Mouse (Mus musculus): ENCODE measurements at regions not wholly inside any gene's neighbourhood (a gene's known extent, or its start where the extent isn't known, plus 50 kb on each side); places are given as distances from the start of the nearest gene placed in this dataset.

DNA sequence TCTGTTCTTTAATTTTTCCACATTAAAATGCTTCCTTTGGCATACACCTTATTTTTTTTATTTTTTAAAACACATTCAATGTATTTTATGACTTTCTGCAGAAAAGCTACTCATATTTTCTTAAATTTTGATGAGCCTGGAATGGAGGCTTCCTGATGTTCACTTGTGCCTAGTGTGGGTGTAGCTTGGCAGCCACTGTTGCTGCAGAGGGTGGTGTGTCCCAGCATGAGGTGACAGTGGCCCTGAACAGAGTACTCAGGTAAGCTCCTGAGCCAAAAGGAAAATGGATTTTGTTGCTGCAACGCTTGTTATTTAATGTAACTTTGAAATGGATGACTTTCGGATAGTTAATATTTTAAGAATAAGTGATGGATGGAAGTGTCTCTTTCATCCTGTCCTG lies 170.6 kb downstream of the Eipr1 start:
- Histone ChIP-seq H3K9me3 (replicated peaks; ENCODE audit: control insufficient read depth, insufficient read depth, low read length, poor library complexity, severe bottlenecking) (no peaks in the 10 kb centered on the region), H3K4me1 (ENCODE audit: control insufficient read depth, insufficient read depth, low read length) (no peaks in the 10 kb centered on the region), H3K4me3 (ENCODE audit: low read depth, low read length) (no peak overlapping the region), H3K27ac (ENCODE audit: insufficient read depth, low read length) (no peak overlapping the region), H3K9ac (ENCODE audit: low read depth, poor library complexity, severe bottlenecking) (no peak overlapping the region), H3K36me3 (ENCODE audit: control insufficient read depth, insufficient read depth, low read length, poor library complexity, severe bottlenecking) (no peaks in the 10 kb centered on the region), H3K27me3 (ENCODE audit: control insufficient read depth, insufficient read depth, low read length, poor library complexity, severe bottlenecking) (no peaks in the 10 kb centered on the region)
- no peak for TF ChIP-seq CTCF (IDR thresholded peaks at IDR 0.05; ENCODE audit: low read depth, low read length)
- no peak for TF ChIP-seq EP300 (IDR thresholded peaks at IDR 0.05; ENCODE audit: insufficient read depth, low read depth, low read length)
- TF ChIP-seq POLR2A (IDR thresholded peaks at IDR 0.05; ENCODE audit: insufficient read depth, low read length) = no peak

DNA sequence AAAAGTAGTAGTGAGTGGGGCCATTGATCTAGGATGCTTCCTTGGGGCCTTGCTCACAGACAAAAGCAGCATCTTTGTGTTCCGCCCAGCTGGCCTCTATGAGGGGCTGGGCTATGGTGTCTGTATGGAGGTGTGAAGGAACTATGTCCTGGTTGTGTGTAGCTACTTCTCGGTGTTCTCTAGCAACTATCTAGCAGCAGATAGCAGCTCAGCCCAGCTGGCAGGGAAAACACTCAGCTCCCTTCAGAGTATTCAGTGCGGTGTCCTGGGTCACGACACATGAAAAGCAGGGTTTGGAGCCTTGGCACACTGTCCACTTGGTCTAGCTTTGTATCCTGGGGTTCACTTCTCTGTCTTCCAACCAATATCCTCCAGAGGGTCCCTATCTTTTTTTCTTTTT lies 173.6 kb downstream of the Eipr1 start:
- no peak overlapping the region for H3K4me3 ChIP-seq (ENCODE audit: low read depth, low read length)
- H3K4me1 ChIP-seq (ENCODE audit: control insufficient read depth, insufficient read depth, low read length) = no peaks in the 10 kb centered on the region
- H3K36me3 ChIP-seq (ENCODE audit: control insufficient read depth, insufficient read depth, low read length, poor library complexity, severe bottlenecking) = no peaks in the 10 kb centered on the region
- H3K9me3 ChIP-seq (replicated peaks; ENCODE audit: control insufficient read depth, insufficient read depth, low read length, poor library complexity, severe bottlenecking) = no peaks in the 10 kb centered on the region
- no peak overlapping the region for H3K9ac ChIP-seq (ENCODE audit: low read depth, poor library complexity, severe bottlenecking)
- H3K27me3 ChIP-seq (ENCODE audit: control insufficient read depth, insufficient read depth, low read length, poor library complexity, severe bottlenecking) = no peaks in the 10 kb centered on the region
- TF ChIP-seq EP300 (IDR thresholded peaks at IDR 0.05; ENCODE audit: insufficient read depth, low read depth, low read length) = no peak
- no peak for TF ChIP-seq POLR2A (IDR thresholded peaks at IDR 0.05; ENCODE audit: insufficient read depth, low read length)
- no peak for TF ChIP-seq CTCF (IDR thresholded peaks at IDR 0.05; ENCODE audit: low read depth, low read length)
- no peak overlapping the region for H3K27ac ChIP-seq (ENCODE audit: insufficient read depth, low read length)

- Histone ChIP-seq H3K4me1 (ENCODE audit: control insufficient read depth, insufficient read depth, low read length) (no peaks in the 10 kb centered on the region), H3K9ac (ENCODE audit: low read depth, poor library complexity, severe bottlenecking) (no peak overlapping the region), H3K27ac (ENCODE audit: insufficient read depth, low read length) (no peak overlapping the region), H3K4me3 (ENCODE audit: low read depth, low read length) (no peak overlapping the region), H3K9me3 (replicated peaks; ENCODE audit: control insufficient read depth, insufficient read depth, low read length, poor library complexity, severe bottlenecking) (no peaks in the 10 kb centered on the region), H3K36me3 (ENCODE audit: control insufficient read depth, insufficient read depth, low read length, poor library complexity, severe bottlenecking) (no peaks in the 10 kb centered on the region), H3K27me3 (ENCODE audit: control insufficient read depth, insufficient read depth, low read length, poor library complexity, severe bottlenecking) (no peaks in the 10 kb centered on the region)
- TF ChIP-seq POLR2A (IDR thresholded peaks at IDR 0.05; ENCODE audit: insufficient read depth, low read length) = no peak
- TF ChIP-seq EP300 (IDR thresholded peaks at IDR 0.05; ENCODE audit: insufficient read depth, low read depth, low read length) = no peak
- TF ChIP-seq CTCF (IDR thresholded peaks at IDR 0.05; ENCODE audit: low read depth, low read length) = no peak
These were observed 188.3 kb downstream of the Eipr1 start for GRCm38 (mm10) chr12:28939936-28940335.

DNA sequence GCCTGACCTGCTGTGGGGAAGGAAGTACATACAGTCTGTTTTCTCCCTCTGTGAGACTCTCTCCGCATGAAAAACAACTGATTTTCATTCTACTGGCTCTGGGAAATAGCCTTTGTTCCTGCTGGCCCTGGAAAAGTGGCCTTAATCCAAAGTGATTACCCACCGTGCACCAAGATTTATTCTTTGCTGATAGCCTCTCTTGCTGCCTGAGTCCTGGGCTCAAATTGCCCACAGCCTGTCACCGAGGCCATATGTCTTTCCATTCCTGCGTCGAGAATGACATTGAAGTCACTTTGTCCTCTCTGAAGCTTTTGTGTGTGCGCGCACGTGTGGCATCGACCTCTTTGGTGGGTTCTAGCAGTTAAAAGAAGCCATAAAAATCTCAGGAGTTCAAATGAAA lies 197.3 kb downstream of the Eipr1 start:
- Histone ChIP-seq H3K9ac (ENCODE audit: low read depth, poor library complexity, severe bottlenecking) (no peak overlapping the region), H3K4me3 (ENCODE audit: low read depth, low read length) (no peak overlapping the region), H3K27me3 (ENCODE audit: control insufficient read depth, insufficient read depth, low read length, poor library complexity, severe bottlenecking) (no peaks in the 10 kb centered on the region), H3K4me1 (ENCODE audit: control insufficient read depth, insufficient read depth, low read length) (no peaks in the 10 kb centered on the region), H3K9me3 (replicated peaks; ENCODE audit: control insufficient read depth, insufficient read depth, low read length, poor library complexity, severe bottlenecking) (no peaks in the 10 kb centered on the region), H3K27ac (ENCODE audit: insufficient read depth, low read length) (no peak overlapping the region), H3K36me3 (ENCODE audit: control insufficient read depth, insufficient read depth, low read length, poor library complexity, severe bottlenecking) (no peaks in the 10 kb centered on the region)
- TF ChIP-seq EP300 (IDR thresholded peaks at IDR 0.05; ENCODE audit: insufficient read depth, low read depth, low read length) (no peak), CTCF (IDR thresholded peaks at IDR 0.05; ENCODE audit: low read depth, low read length) (no peak), POLR2A (IDR thresholded peaks at IDR 0.05; ENCODE audit: insufficient read depth, low read length) (no peak)

DNA sequence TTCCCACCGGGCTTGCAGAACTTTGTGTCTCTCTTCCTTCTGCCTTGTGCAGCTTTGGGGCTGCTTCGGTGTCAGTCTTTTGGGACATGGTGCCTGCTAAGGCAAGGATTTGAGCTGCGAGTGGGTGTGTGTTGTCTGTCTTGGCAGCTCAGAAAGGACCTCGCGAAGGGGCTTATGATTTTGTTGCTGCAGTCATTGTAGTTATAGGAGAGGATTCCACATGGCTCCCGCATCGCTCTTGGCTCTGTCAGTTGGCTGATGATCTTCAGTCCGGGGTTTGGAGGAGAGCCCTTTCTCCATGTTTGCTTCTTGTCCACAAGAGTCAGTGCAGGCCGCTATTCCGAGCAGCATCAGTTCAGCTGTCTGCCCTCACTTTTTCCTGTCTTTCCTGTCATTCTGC lies 197.7 kb downstream of the Eipr1 start:
- H3K27ac ChIP-seq (ENCODE audit: insufficient read depth, low read length) = no peak overlapping the region
- no peaks in the 10 kb centered on the region for H3K9me3 ChIP-seq (replicated peaks; ENCODE audit: control insufficient read depth, insufficient read depth, low read length, poor library complexity, severe bottlenecking)
- H3K4me1 ChIP-seq (ENCODE audit: control insufficient read depth, insufficient read depth, low read length) = no peaks in the 10 kb centered on the region
- H3K4me3 ChIP-seq (ENCODE audit: low read depth, low read length) = no peak overlapping the region
- H3K36me3 ChIP-seq (ENCODE audit: control insufficient read depth, insufficient read depth, low read length, poor library complexity, severe bottlenecking) = no peaks in the 10 kb centered on the region
- no peak for TF ChIP-seq CTCF (IDR thresholded peaks at IDR 0.05; ENCODE audit: low read depth, low read length)
- TF ChIP-seq POLR2A (IDR thresholded peaks at IDR 0.05; ENCODE audit: insufficient read depth, low read length) = no peak
- no peak for TF ChIP-seq EP300 (IDR thresholded peaks at IDR 0.05; ENCODE audit: insufficient read depth, low read depth, low read length)
- H3K9ac ChIP-seq (ENCODE audit: low read depth, poor library complexity, severe bottlenecking) = no peak overlapping the region
- H3K27me3 ChIP-seq (ENCODE audit: control insufficient read depth, insufficient read depth, low read length, poor library complexity, severe bottlenecking) = no peaks in the 10 kb centered on the region

DNA sequence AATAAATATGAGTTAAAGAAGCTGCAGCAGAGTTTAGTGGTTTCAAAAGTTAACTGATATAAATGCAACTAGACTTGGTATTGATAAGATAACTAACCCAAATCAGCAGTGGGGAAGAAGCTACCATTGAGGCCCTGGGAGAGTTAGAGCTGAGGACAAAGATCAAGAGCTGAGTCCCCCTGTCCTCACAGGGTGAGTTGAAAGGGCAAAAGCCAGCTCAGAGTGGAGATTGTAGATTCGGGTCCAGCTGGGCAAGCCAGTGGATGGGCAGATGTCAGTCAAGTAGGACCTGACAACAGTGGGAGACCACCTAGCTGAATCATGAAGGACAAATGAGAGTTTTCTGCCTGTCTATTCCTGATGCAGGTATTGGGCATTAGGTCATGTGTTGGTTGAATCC lies 205.6 kb downstream of the Eipr1 start:
- Histone ChIP-seq H3K4me1 (ENCODE audit: control insufficient read depth, insufficient read depth, low read length) (no peaks in the 10 kb centered on the region), H3K27me3 (ENCODE audit: control insufficient read depth, insufficient read depth, low read length, poor library complexity, severe bottlenecking) (no peaks in the 10 kb centered on the region), H3K9me3 (replicated peaks; ENCODE audit: control insufficient read depth, insufficient read depth, low read length, poor library complexity, severe bottlenecking) (no peaks in the 10 kb centered on the region), H3K9ac (ENCODE audit: low read depth, poor library complexity, severe bottlenecking) (no peak overlapping the region), H3K36me3 (ENCODE audit: control insufficient read depth, insufficient read depth, low read length, poor library complexity, severe bottlenecking) (no peaks in the 10 kb centered on the region), H3K4me3 (ENCODE audit: low read depth, low read length) (no peak overlapping the region), H3K27ac (ENCODE audit: insufficient read depth, low read length) (no peak overlapping the region)
- no peak for TF ChIP-seq EP300 (IDR thresholded peaks at IDR 0.05; ENCODE audit: insufficient read depth, low read depth, low read length)

Measured in ES-Bruce4 (cell line).